Mouse (Mus musculus): ENCODE results near the gene Apoc2. TPM values are rescaled to one million over a fixed set of nuclear protein-coding genes. Genes with fewer than 3 reads are reported as not detected.

Apoc2 gene
- not detected in 2 replicates for polyA plus RNA-seq (2016; fragmentation: Nextera tagmentation; extraction: Ambion mirVana)

DNA sequence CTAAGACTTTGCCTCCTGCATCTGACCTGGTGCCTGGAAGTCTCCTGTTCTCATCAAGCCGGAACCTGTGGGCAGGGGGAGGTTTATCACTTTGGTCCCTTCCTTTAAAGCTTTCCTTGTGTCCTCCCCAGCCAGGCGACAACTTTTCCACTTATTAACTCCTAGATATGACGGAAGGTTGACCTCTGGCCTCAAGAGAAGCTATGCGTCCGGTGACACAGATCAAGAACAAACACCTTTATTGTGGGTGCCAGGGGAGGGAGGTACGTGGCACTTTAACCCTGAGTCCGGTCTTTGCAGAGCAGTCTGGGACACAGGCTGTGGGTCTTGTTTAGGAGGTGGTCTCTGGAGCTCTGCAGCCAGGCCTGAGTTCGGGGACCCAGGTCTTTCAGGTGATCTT lies at the start of gene Apoc2:
TSS of gene Apoc2 (minus strand) at position 70 of the 400 bp plus-strand sequence.
- Histone ChIP-seq H3K4me1 (no peaks in the 10 kb centered on the region), H3K27me3 (no peaks in the 10 kb centered on the region), H3K9me3 (no peaks in the 10 kb centered on the region), H3K4me3 (replicated peaks) (no peak within 1 kb of the TSS), H3K36me3 (replicated peaks) (no peaks in the 10 kb centered on the region), H3K27ac (no peak within 1 kb of the TSS), H3K4me2 (no peak within 1 kb of the TSS), H3K9ac (no peak within 1 kb of the TSS; the same call in 1 of the 2 replicates)
- no peak for ATAC-seq (ENCODE audit: low FRiP score)
- WGBS = 82% methylated on average over 8 of the region's 8 CpGs

DNA sequence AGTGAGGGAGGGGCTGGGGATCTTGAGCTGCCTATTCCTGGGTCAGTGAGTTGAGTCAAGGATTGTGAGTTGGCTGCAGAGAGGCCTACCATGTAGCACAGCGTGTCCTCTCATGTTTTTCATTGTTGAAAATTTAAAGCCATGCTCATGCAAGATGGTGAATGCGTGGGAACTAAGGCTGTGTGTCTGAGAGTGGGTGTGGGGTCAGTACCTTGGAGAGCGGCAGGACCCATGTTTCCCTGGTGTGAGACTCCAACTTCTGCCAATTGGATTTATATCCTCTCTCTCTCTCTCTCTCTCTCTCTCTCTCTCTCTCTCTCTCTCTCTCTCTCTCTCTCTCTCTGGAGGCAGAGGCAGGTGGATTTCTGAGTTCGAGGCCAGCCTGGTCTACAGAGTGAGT lies 48.8 kb upstream of the Apoc2 start:
- WGBS = 90% methylated on average over 3 of the region's 4 CpGs
- no peak overlapping the region for H3K4me3 ChIP-seq (replicated peaks)
- H3K4me2 ChIP-seq = no peak overlapping the region
- H3K27ac ChIP-seq = no peak overlapping the region
- H3K36me3 ChIP-seq (replicated peaks) = peaks cover 86% of the 10 kb centered on the region
- H3K9me3 ChIP-seq = peaks cover 4% of the 10 kb centered on the region; the same call in 1 of the 2 replicates
- no peak for ATAC-seq (ENCODE audit: low FRiP score)
- H3K9ac ChIP-seq = no peak overlapping the region
- H3K4me1 ChIP-seq = no peaks in the 10 kb centered on the region
- no peaks in the 10 kb centered on the region for H3K27me3 ChIP-seq

DNA sequence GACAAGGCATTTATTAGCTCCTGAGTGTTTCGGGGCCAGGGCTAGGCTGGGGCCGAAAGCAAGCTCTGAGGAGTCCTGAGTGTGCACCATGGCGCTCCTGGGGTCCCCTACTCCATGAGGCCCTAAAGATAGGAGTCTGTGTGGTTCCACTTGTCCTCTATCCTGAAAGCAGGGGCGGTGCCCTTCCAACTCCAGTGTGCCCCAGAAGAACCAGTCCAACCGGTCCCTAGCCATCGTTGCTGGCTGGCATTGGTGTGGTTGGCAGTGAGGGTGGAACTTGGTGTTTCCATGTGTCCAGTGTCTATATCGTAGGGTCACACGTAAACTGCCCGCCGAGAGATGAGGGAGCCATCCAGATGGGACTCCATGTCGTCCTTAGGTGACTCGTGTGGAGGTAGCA lies 46.4 kb upstream of the Apoc2 start:
- WGBS = 95% methylated on average over 12 of the region's 12 CpGs
- no peak overlapping the region for H3K4me2 ChIP-seq
- no peaks in the 10 kb centered on the region for H3K27me3 ChIP-seq
- no peak overlapping the region for H3K4me3 ChIP-seq (replicated peaks)
- H3K9ac ChIP-seq = no peak overlapping the region
- ATAC-seq (ENCODE audit: low FRiP score) = no peak
- H3K27ac ChIP-seq = no peak overlapping the region
- H3K4me1 ChIP-seq = no peaks in the 10 kb centered on the region
- H3K36me3 ChIP-seq (replicated peaks) = peaks cover 74% of the 10 kb centered on the region
- H3K9me3 ChIP-seq = peaks cover 16% of the 10 kb centered on the region

DNA sequence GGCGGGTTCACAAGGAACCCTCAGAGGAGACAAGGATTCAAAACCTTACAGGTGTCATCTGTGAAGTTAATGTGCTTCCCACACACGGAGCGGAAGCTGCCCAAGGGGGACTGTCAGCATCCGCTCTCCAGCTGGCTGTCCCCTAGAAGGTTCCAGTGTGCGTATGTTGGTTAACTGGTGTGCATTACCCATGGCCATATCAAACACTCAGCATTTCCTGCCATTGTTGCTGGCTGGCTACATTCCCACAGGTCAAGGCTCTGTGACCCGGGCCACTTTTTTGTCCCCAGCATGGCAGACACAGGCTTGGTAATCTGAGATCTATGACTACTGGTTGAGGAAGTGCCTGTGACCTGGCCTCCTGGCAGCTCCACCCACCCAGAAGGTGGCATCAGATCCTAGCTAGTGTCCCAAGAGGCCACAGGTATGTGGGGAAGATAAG lies 45.0 kb upstream of the Apoc2 start:
- no peak for ATAC-seq (ENCODE audit: low FRiP score)
- H3K27me3 ChIP-seq = no peaks in the 10 kb centered on the region
- no peaks in the 10 kb centered on the region for H3K4me1 ChIP-seq
- peaks cover 60% of the 10 kb centered on the region for H3K36me3 ChIP-seq (replicated peaks)
- H3K4me3 ChIP-seq (replicated peaks) = no peak overlapping the region
- no peak overlapping the region for H3K27ac ChIP-seq
- no peak overlapping the region for H3K9ac ChIP-seq
- no peak overlapping the region for H3K4me2 ChIP-seq
- 89% methylated on average over 6 of the region's 6 CpGs for WGBS
- peaks cover 16% of the 10 kb centered on the region for H3K9me3 ChIP-seq

DNA sequence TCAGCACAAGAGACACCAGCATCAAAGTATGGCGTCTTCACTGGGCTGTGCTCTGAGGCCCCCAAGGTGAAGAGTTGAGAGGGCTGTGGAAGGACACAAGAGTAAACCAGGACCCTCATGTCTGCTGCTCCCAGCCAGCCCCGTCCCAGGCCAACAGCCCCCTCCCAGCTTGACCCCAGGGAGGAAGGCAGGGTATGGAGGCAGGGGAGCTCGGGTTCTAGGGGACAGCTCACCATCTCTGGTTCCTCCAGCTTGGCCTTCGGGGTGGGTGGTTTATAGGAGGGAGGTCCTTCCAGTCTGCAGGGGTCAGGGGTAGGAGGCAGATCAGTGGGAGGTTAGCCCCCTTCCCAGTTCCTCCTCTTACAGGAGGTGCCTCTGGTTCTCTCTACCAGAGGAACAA lies 41.5 kb upstream of the Apoc2 start:
- ATAC-seq (ENCODE audit: low FRiP score) = no peak
- H3K36me3 ChIP-seq (replicated peaks) = peaks cover 33% of the 10 kb centered on the region
- WGBS = 88% methylated on average over 4 of the region's 4 CpGs

DNA sequence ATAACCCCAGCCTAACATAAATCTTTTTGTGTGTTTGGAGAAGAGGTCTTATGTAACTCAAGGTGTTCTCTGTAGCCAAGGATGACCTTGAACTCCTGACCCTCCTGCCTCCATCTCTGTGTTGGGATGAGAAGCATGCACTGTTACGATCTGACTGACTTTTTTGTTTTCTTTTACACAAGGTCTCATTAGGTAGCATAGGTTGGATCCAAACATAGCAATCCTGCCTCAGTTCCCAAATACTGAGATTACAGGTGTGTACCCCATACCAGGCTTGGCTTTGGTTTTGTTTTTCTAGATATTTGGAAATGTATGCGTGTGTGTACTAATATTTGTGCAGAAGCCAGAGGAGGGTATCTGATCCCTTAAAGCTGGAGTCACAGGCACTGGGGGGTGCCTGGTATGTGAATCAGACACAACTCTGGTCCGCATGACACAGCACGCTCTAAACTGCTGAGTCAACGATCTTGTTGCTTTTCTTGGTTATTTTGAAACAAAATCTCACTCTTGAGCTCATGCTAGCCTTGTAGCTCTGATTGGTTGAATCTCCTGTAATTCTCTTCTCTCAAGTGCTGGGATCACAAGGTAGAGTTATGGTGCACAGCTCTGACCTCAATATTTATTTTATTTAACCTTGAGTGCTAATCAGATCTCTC lies 40.7 kb upstream of the Apoc2 start:
- no peak overlapping the region for H3K9ac ChIP-seq
- H3K27ac ChIP-seq = no peak overlapping the region
- no peak overlapping the region for H3K4me2 ChIP-seq
- ATAC-seq (ENCODE audit: low FRiP score) = no peak
- H3K36me3 ChIP-seq (replicated peaks) = peaks cover 30% of the 10 kb centered on the region
- 92% methylated on average over 5 of the region's 5 CpGs for WGBS
- no peaks in the 10 kb centered on the region for H3K27me3 ChIP-seq
- no peak overlapping the region for H3K4me3 ChIP-seq (replicated peaks)
- H3K9me3 ChIP-seq = peaks cover 16% of the 10 kb centered on the region
- peaks cover 18% of the 10 kb centered on the region for H3K4me1 ChIP-seq

More for the DNA sequence above, 41.5 kb upstream of the Apoc2 start:
- Histone ChIP-seq H3K27ac (no peak overlapping the region), H3K4me3 (replicated peaks) (no peak overlapping the region), H3K27me3 (no peaks in the 10 kb centered on the region), H3K4me1 (peaks cover 11% of the 10 kb centered on the region), H3K4me2 (no peak overlapping the region), H3K9me3 (peaks cover 16% of the 10 kb centered on the region), H3K9ac (no peak overlapping the region)

DNA sequence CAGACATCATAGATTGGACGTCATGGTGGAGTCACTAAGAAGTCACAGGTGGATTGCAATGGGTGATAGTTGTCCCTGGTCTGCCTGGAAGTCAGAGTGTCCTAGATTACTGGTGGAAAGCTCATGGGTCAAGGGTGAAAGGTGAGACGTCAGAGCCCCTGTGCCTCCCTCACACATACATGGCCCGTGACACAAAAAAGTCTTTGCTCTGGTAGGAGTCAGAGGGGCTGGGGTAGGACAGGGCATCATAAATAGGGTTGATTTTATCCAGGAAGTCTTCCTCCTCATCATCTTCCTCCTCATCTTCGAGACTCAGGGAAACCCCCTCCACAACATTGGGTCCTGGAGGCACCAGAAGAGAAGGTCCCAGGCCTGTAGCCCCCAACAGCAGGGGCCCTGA lies 39.6 kb upstream of the Apoc2 start:
- Histone ChIP-seq H3K4me1 (peaks cover 19% of the 10 kb centered on the region), H3K27me3 (no peaks in the 10 kb centered on the region), H3K4me3 (replicated peaks) (no peak overlapping the region), H3K27ac (no peak overlapping the region), H3K9me3 (peaks cover 16% of the 10 kb centered on the region), H3K4me2 (no peak overlapping the region), H3K9ac (no peak overlapping the region; the same call in 1 of the 2 replicates), H3K36me3 (replicated peaks) (peaks cover 36% of the 10 kb centered on the region)
- 96% methylated on average over 4 of the region's 4 CpGs for WGBS
- no peak for ATAC-seq (ENCODE audit: low FRiP score)

DNA sequence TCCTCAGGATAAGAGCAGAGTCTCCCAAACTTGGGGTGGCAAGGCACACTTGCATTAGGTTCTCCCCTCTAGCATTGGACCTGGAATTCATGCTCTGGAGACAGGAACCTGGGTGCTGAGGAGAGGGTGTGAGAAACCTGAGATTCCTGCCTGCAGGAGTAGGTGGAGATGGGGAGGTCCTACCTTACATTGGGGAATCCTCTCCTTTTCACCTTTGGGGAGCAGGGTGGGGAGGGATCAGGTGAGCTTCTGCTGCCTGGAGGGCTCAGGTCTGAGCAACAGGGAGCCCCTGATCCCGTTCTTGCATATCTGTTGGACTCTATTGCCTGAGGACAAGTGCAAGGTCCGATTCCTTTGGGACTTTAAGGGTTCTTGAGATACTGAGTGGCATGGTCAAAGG lies 39.1 kb upstream of the Apoc2 start:
- Histone ChIP-seq H3K4me3 (replicated peaks) (no peak overlapping the region; the same call in 1 of the 2 replicates), H3K9ac (0 out of 2 replicates have a peak overlapping the region, but pooled peaks have one; percentile 40), H3K27me3 (no peaks in the 10 kb centered on the region), H3K9me3 (peaks cover 15% of the 10 kb centered on the region), H3K36me3 (replicated peaks) (peaks cover 39% of the 10 kb centered on the region), H3K4me2 (peak overlapping the region; percentile 52), H3K27ac (peak overlapping the region; percentile 91), H3K4me1 (peaks cover 19% of the 10 kb centered on the region)
- no peak for ATAC-seq (ENCODE audit: low FRiP score)
- WGBS = 84% methylated on average over 2 of the region's 2 CpGs

DNA sequence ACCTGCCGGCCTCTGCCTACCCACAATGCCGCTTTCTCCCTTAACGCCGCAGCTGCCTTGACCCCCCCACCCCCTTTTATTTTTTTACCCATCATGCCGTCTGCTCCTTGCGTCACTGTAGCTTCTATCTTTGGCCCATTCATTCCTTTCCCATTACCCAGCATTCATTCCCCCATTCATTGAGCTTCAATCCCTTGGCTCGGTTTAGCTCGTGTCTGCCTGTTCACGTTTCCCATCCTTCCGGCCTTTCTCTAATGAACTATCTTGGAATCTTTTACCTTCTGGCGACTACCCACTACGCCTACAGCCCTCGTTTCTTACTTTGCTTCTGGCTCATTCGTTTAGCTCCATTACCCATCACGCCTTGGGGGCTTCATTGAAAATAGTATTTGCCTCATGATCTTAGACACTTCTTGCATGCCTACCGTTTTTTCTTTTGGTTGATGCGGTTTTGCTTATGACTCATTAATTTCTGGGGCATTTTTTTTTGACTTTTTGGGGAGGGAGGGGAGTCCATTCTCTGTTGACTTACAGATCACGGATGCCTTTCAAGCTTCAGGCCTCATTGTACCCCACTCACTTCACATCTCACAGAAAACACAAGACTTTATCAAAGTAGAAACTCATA lies 38.4 kb upstream of the Apoc2 start:
- Histone ChIP-seq H3K27me3 (no peaks in the 10 kb centered on the region), H3K9me3 (peaks cover 9% of the 10 kb centered on the region), H3K27ac (peak overlapping the region; percentile 91), H3K4me3 (replicated peaks) (peak overlapping the region; percentile 36), H3K36me3 (replicated peaks) (peaks cover 38% of the 10 kb centered on the region), H3K4me2 (peak overlapping the region; percentile 52), H3K9ac (peak overlapping the region; percentile 40), H3K4me1 (peaks cover 19% of the 10 kb centered on the region)
- no peak for ATAC-seq (ENCODE audit: low FRiP score)
- WGBS = 7% methylated on average over 18 of the region's 18 CpGs

DNA sequence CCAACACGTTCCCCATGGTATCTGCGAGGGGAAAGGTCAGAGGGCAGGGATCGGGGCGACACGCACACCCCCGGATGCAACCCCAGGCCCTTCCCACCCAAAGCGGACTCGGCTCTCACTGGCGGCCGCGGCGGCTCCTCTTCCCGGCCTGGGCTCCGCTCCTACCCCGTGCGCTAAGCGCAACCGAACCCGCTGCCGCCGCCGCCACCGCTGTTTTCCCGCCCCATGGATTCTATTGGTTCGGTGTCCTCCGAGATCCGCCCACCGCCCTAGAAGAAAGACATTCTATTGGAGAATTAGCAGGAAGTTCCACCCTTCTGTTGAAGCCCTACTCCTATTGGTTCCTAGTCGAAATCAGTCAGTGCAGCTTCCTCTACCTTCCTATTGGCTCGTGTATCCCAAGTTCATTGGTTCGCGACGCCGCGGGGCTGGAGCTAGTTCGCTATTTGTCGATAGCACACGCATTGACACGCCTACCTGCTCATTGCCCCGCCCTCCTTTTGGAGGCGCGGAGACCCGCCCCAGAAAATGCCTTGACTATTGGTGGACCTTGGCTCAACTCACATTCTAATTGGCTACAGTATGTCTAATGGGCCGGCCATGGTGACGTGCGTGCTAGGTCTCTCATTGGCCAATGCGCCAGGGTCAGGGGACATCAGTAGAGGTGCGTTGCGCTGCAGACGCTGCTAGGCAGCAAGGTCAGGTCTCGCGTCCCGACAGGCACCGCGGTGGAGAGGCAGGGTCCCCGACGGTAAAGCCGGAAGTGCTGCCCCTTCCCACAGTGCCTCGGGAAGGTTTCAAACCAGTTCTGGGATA lies 37.7 kb upstream of the Apoc2 start, which contains the start of gene Tomm40:
TSS of gene Tomm40 (minus strand) at position 200 of the 816 bp plus-strand sequence.
- Histone ChIP-seq H3K4me1 (peaks cover 19% of the 10 kb centered on the region), H3K9me3 (peaks cover 2% of the 10 kb centered on the region), H3K4me3 (replicated peaks) (peak within 1 kb of the TSS; percentile 99), H3K27me3 (no peaks in the 10 kb centered on the region), H3K27ac (peak within 1 kb of the TSS; percentile 91), H3K36me3 (replicated peaks) (peaks cover 38% of the 10 kb centered on the region), H3K9ac (peak within 1 kb of the TSS; percentile 94), H3K4me2 (peak within 1 kb of the TSS; percentile 97)
- under 1% methylated on average over 58 of the region's 59 CpGs for WGBS
- ATAC-seq (ENCODE audit: low FRiP score) = peak; percentile 99

DNA sequence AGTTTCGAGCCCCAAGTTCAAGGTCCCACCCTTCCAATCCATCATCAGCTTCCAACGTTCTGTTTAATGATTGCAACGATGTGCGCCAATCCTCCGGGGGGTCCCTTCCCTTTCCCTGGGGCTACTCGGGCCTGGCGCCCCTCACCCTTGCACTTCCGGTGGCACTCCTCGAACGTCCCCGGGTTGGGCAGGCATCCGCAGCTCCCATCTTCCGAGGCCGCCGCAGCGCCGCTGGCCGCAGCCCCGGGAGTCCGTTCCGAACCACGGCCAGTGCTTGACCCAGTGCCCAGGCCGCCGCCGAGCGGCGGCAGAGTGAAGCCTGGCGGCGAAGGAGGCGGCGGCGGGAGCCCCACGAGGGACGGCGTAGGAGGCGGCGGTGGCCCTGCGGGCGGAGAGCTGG lies 37.1 kb upstream of the Apoc2 start:
- Histone ChIP-seq H3K27me3 (no peaks in the 10 kb centered on the region), H3K36me3 (replicated peaks) (peaks cover 42% of the 10 kb centered on the region), H3K4me2 (peak overlapping the region; percentile 97), H3K4me1 (peaks cover 19% of the 10 kb centered on the region), H3K9ac (peak overlapping the region; percentile 94), H3K4me3 (replicated peaks) (peak overlapping the region; percentile 99), H3K27ac (peak overlapping the region; percentile 78), H3K9me3 (no peaks in the 10 kb centered on the region)
- 0% methylated on average over 39 of the region's 39 CpGs for WGBS
- no peak for ATAC-seq (ENCODE audit: low FRiP score)

DNA sequence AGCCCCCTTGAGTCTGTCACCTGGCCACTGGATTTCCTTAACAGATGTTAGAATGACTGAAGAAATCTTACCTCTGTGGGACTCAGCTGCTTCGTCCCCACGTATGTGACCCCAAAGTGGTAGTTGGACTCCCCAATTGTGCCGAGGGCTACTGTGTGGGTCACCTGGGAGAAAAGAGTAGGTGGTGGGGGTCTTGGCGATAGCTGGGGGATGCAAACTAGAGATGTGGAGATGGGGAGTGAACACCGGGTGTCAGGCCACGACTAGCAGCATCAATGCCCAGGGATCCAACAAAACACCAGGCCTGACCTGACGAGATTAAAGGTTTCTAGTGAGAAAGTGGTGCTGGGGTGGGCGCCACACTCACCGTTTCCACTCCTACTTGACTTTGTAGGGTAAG lies 35.9 kb upstream of the Apoc2 start:
- WGBS = 87% methylated on average over 9 of the region's 9 CpGs
- Histone ChIP-seq H3K9ac (no peak overlapping the region), H3K27ac (no peak overlapping the region), H3K9me3 (no peaks in the 10 kb centered on the region), H3K36me3 (replicated peaks) (peaks cover 54% of the 10 kb centered on the region), H3K27me3 (no peaks in the 10 kb centered on the region), H3K4me2 (peak overlapping the region; percentile 97; the same call in 1 of the 2 replicates), H3K4me3 (replicated peaks) (peak overlapping the region; percentile 99; the same call in 1 of the 2 replicates), H3K4me1 (peaks cover 19% of the 10 kb centered on the region)
- no peak for ATAC-seq (ENCODE audit: low FRiP score)

Data from forebrain, embryonic 12.5 days (tissue).